Mouse (Mus musculus): Measurements from ENCODE around the gene Gsap.
"Not testable (repeated sequence)": the region's sequence is repeated elsewhere in the genome, so short reads cannot be mapped to it uniquely, and the experiment has no call there.

Gsap gene

DNA sequence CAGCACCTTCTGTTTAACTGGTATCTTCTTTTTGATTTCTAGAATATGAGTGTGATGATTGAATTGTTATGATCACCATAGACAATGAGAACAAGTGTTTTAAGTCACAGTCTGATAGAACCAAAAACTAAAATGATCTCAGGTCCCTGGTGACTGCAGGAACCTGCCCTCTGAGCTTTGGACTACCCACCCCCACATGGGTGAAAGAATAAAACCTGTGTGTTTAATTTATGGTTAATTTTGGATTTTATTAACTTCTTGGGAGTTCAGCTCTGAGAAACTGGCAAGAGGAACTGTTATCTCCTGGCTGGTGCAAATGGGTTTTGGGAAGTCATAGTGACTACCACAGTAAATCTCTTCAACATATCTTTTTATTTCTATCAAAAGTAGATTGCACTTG, 6.6 kb upstream of the Gsap start:
- DNase-seq (ENCODE audit: low read depth, low spot score) = no peak

DNA sequence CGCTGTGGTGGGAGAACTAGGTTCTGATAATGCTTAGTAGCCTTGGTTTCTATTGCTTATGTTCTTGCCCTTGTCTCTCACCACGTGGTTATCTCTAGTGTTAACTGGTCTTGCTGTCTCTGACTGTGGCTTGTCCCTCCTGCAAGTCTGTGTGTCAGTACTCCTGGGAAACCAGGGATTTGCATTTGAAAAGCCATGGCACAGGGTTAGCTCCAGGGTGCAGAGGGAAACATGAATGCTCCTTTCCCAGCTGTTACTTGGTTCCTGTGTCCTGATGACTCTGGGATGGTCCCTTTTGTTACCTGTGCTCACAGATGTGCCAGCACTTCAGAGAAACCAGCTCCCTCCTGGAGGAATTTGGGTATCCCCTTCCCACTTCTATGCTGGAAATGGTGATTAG, 3.0 kb upstream of the Gsap start:
- not testable (repeated sequence) for DNase-seq (ENCODE audit: low read depth, low spot score)

DNA sequence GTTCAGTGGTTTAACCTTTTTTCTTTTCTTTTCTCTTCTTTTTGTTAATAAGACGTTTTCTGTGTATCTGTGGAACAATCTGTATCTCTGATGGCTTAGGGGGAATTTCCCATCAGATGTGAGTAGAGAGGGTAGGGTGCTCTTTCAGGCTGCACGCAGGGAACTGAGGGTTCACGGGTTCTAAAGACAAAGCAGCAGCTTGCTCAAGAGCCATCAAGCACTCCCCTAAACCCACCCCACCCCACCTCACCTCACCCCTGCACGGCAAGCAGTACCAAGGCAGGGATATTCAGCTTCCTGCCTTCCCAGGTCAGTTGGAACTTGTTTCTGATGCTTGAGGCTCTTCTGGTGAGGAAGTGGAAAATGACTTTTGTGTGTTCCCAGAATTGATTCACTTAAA, 766 bp downstream of the Gsap start:
- DNase-seq (ENCODE audit: low read depth, low spot score) = no peak

DNA sequence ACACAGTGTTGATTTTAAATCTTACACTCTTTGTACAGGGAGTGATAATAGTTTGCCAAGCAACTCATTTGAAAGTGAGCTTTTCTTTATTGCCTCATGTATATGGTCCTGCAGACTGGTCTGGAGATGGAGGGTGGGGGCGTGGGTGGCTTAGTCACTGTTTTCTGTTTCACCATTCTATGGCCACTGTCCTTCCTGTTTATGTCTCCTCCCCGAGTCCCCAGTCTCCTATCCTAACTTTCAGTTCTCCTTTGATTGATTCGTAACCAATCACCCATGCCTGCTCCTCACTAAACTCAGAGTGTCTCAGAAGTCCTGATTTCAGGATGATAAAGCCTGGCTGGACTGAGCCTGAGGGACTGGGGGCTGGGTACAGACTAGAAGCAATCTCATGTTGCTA, 2.4 kb downstream of the Gsap start:
- DNase-seq (ENCODE audit: low read depth, low spot score) = no peak

DNA sequence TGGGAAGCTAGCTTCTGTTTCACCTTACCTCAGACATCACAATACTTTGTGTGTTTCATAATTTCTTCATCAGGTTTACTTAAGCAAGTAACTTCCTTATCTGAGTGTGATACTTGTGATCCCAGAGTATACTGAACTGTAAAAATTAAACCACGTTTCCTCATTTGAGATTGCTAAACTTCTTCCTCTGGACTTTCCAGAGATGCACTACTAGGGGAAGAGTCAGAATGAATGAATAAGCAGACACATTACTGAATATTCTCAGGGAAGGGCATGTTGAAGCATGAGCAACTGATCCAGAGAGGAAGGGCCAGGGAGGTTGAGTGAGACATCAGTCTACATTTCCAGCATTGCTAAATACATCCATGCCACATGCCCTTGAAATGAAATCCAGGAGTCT, 3.0 kb downstream of the Gsap start:
- DNase-seq (ENCODE audit: low read depth, low spot score) = no peak

DNA sequence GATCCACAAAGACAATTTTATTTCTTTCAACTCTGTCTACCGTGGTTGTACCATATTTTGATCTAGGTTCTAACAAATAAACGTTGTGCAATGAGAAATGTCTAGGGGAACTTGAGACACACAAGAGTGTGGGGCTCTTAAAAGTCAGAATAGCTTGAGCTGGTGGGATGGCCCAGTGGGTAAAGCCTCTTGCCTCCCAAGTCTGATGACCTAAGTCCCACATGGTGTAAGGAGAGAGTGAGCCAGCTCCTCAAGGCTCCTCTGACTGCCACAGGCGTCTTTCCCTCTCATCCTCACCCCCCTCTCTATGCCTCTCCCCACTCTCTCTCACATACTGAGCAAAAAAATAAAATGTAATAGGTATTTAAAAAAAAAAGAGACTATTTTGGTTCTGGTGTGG, 3.4 kb downstream of the Gsap start:
- no peak for DNase-seq (ENCODE audit: low read depth, low spot score)

DNA sequence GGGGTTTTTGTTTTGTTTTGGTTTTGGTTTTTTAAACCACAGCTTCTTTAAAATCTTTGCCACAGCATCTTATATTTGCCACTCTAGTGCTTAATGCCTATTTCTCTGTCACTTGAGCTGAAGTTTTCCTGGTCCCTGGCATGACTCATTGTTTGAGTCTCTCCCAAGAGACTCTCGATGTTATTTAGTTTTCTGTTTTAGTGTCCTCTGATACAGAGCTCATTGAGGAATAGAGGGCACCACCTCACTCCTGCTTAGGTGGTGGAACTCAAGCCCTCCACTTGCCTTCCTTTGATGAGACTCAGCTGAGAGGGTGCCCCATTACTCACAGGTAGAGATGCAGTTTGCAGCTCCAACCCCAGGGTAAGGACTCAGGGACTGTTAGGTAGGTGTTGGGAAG, 17.4 kb downstream of the Gsap start:
- no peak for DNase-seq (ENCODE audit: low read depth, low spot score)

DNA sequence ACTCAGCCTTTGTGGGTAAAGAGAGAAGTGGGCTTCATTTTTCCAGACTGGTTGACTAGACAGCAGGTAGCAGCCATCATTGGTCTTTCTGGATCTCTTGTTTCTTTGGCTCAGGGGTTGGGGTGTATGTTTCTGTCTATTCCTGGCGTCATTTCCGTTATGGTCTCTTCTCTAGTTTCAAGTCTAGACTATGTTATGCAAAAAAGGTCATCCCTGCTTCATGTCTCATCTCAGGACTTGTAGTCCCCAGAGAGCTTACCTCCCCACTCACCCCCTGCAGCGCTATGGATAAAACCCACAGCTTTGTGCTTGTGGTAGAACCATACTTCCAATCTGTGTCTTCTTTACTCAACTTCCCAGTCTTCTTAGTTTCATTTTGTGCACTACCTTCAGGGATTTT, 18.1 kb downstream of the Gsap start:
- no peak for DNase-seq (ENCODE audit: low read depth, low spot score)

DNA sequence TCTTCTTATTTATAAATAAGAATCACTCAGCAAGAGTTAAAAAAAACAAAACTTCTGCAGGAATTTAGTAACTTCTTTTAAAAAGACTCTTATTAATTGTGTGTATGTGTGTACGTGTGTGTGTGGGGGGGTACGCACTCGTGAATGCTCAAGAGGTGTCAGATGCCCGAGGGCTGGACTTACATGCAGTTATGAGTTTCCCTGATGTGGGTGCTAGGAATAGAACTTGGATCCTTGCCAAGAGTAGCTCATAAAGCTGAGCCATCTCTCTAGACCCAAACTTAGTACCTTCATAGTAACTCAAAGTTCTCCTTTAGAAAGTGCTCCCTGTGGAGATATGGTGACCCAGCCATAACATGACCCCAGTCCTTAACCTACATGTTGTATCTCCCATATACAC, 20.0 kb downstream of the Gsap start:
- DNase-seq (ENCODE audit: low read depth, low spot score) = no peak

DNA sequence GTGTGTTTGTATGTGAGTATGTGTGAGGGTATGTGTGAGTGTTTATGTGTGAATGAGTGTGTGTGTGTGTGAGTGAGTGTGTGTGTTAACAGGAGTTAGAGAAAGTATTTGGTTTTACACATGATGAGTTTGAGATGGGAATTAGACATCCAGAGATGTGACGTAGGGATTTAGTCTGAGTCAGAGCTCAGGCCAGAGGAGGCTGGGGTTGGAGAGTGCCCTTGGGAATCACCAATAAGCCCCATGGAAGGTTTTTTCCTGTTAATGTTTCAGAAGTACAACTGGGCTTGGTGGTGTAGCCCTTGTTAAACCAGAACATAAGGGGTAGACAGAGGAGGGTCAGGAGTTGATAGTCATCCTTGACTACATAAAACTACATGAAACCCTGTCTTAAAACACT, 25.4 kb downstream of the Gsap start:
- no peak for DNase-seq (ENCODE audit: low read depth, low spot score)

DNA sequence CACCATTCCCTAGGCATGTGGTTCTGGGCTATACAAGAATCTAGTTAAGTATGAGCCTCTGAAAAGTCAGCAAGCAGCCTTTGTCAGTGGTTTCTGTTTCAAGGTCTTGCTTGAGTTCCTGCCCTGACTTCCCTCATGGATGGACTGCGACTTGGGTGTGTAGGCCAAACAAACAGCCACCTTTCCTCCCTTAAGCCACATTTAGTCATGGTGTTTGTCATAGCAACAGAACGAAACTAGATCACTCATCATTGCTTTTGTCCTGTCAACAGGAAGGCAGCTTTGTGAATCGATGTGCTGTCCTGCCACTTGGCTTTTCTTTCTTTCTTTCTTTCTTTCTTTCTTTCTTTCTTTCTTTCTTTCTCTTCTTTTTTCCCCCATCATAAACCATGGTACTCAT, 26.9 kb downstream of the Gsap start:
- DNase-seq (ENCODE audit: low read depth, low spot score) = no peak

DNA sequence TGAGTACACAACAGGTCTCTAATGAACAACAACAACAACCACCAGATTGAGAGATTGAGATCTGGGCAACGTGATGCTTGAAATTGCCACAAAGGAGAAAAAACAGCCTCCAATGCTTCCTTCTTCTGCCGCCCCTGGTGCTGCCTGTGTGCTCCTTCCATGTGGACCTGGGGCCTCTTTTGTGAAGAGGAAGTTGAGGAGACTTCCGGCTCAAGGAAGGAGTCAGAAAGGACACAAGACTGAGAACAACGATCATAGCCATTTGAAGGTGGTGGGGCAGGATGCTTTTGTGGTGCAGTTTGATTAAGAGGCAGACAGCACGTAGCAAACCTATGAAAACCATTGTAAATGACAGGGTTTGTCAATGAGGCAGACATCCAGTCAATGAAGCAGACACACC, 27.7 kb downstream of the Gsap start:
- DNase-seq (ENCODE audit: low read depth, low spot score) = no peak

DNA sequence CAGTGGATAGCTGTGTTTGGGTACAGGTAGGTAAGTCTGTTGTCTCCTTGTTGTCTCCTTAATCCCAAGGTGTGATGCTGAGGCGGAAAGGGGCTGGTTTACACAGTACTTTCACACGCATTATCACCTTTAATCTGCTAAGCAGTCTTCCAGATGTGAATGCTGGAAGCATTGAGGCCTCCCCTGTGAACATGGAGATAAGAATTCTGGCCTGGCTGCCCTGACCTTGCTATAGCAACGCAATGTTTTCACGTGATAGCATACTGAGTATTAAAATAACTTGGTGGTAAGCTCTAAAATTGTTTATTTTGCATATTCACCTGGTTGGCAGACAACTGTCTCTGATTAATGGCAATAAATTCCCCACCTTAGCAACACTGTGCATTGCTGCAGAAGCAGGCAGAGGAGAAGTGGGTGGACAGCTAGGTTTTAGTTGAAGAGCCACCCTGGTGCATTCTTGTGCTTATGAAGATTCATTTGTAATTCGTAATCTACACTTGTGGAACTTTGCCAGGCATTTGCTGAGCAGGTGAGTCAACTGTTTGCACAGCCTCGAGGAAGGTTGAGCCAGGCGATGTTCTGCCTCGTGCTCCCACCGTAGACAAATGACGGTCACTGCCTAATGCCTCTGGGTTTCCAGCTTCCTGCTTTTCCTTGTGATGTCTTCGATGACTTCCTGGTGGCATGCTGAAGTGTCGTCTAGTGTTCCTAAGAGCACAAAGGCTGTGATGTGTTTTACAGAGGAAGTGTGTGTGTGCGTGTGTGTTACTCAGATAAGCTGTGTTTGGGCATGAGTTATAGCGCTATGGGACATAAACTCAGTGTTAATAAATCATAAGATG, 31.6 kb downstream of the Gsap start:
- DNase-seq (ENCODE audit: low read depth, low spot score) = no peak

DNA sequence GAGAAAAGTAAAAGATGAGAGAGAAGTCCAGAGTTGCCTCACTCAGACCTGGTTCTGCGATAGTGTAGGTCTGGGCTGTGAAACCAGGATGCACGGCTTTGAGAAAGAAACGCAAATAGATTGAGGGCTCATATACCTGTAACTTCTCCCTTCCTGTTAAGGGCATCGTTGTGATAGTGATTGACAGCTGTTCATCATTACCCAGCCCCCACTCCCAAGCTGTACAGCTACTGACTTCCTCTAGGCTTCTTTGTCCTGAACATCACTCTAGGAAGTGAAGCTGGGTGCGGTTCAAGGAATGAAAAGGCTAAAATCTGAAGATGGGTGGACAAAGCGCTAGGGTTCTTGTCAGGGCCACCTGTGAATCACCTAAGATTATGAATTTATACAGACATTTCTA, 46.8 kb downstream of the Gsap start:
- no peak for DNase-seq (ENCODE audit: low read depth, low spot score)

DNA sequence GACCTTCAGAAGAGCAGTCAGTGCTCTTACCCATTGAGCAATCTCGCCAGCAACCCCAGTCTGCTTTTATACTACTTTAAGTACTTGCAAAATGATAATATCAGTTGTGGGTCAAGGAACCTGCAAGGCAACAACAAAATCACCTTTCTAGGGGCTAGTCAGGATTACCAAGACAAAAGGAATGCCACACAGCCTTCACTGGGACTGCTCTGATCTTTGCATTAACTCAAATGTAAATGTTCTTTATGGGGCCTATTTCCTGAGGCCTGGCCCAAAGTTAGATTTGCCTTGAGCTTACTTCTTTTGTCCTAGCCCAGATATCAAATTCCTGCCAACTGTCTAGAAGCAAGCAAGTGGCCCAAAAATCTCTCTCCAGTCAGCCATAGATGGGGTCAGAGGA, 58.5 kb downstream of the Gsap start:
- DNase-seq (ENCODE audit: low read depth, low spot score) = no peak

DNA sequence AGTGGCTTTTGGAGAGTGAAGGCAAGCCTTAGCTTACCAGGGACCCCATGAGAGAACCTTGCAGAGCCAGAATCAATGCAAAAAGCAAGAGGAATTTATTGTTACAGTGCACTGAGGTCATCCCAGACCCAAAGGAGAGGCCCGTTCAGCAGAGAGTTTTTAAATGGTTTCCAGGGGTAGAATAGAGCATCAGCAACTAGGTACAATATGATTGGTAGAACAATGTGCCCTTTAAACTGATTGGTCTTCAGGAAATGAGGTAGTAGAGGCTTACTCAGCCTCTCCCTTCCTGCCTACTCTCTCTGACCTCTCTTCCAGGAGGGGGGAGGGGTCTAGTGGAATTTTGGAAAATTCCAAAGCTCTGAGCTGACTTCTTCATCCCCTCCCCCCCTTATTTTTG, 59.2 kb downstream of the Gsap start:
- DNase-seq (ENCODE audit: low read depth, low spot score) = no peak

DNA sequence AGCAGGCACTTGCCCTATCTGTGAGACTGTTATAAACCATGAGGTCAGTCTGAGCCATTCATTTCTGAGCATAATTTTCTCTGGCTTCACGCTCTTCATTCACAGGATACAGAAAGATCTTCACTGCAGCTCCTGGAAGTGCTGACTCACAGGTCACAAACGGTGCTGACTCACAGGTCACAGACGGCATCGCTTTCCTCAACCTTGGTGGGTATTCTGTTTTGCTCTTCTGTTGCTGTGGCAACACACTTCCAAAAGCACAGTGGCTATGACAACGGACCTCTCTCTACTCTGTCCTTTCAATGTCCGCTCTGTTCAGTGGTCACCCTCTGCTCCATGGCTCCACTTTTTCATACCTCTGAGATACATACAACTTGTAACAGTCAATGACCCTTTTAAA, 60.7 kb downstream of the Gsap start:
- no peak for DNase-seq (ENCODE audit: low read depth, low spot score)

DNA sequence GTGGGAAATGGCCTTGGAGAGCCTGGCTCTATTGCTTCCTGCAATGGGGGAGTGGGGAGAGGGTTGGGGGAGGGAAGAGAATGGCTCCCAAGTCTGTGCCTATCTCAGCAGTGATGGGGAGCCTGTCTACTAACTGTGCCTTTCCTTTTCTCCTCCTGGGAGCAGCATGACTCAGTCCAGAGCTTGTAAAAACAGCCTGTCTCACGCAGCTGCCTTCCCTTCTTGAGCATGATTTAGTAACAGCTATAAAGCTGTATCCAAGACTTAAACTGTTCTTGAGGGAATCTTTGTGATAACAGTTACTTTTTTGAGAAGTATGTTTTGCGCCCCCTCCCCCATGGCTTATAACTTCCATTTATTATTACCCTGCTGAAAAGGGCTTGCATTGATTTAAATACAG, 61.9 kb downstream of the Gsap start:
- DNase-seq (ENCODE audit: low read depth, low spot score) = no peak

DNA sequence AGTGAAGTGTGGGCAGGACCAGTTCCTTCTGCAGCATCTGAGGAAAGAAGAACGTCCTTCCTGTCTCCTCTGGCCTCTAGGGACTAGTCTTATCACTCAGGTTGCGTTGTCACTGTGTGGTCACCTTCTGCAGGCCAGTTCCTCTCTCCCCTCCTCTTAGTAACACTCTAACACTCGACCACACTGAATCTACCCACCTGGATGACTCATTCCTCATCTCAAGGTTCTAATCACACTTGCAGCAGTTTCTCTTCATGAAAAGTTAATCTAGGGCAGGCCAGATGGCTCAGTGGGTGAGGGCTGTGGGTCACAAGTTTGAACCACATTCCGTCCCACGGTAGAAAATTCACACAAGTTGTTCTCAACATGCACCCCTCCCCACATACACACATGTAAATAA, 62.8 kb downstream of the Gsap start:
- DNase-seq (ENCODE audit: low read depth, low spot score) = no peak

DNA sequence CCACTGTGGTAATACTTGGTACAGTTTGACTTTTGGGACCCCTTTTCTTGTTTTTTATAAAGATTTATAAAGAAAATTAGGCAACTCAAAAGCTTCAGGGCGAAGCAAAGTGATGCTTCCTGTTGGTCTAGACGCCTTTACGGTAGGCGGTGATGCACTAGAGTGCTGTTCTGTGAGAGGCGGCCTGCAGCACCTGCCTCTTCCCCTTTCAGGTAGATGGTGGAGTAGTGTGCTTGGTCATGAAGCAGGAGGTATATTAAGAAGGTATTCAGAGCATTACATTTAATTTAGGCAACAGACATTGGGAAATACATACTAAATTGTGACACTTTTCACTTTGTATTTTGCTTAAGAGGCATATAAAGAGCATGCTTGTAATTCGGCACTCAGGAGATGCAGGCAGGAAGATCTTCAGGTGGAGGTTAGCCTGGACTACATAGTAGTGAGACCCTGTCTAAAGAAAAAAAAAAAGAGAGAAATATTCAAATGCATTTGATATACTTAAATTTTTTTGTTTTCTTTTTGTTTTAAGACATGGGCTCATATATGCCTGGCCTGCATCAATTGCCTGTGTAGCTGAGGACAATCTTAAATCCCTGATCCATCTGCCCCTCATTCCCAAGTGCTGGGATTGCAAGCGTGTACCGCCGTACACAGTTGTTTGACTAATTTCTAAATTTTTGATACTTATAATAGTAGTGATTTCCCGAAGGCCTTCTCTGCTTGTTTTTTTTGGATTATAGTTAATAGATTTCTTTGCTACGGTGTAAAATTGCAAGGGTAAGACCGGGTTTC, 68.9 kb downstream of the Gsap start:
- no peak for DNase-seq (ENCODE audit: low read depth, low spot score)

DNA sequence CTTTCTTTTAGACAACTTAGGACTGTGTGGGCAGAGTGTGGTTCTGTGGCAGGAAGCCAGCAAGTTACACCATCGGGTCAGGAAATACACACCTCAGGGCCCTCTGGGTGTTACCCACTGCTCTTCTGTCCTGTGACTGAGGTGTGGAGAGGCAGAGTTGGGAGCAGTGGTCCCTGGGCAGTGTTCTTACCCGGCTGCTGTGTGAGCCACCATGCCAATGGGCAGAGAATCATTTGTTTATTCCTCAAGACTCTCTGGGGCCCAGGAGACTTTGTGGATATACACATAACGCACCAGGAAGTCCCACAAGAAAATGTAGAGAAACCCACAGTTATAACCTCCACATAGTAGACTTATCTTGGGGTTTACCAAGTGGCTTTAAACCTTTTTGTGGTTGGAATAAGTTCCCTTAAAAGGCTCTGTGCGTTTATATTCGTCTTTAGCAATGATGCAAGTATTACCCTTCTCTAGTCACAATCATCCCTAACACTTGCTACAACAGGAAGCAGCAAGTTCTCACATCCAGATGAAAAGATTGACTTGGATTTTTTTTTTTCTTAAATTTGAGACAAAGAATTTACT, 69.6 kb downstream of the Gsap start:
- no peak for DNase-seq (ENCODE audit: low read depth, low spot score)

DNA sequence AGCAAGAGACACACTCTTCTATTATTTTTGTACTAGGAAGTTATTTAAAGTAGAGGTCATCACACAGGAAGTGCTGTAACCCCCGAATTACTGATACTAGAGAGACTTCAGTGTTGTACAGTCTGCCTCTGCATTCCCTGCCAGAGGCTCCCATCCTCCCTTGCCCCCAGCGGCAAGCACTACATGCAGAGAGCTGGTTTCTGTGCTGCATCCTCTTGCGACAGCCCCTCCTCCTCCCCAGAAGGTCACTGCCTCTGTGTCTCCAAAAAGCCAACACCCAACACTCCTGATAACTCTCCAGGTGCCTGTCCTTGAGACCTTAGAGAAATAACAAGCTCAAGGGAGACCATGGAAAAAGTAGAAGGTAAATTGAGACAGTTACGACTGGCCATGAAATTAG, 71.1 kb downstream of the Gsap start:
- no peak for DNase-seq (ENCODE audit: low read depth, low spot score)

DNA sequence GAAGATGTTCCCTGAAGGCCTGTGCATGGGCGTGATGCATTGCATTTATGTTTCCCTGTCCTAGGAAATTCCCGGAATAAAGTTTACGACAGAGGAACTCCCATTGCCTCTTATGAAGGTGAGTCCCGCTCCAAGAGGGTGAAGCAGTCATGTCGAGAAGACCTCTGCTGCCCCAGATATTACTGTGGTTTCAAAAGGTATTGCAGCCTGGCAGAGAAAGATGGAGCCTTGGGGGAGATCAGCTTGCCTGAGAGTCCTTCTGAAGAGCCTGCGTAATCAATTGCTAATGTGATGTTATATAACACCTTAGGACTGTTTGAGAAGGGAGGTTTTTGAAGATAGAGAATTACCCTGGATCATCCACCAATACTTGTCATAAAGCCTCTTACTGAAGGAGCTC, 71.8 kb downstream of the Gsap start:
- no peak for DNase-seq (ENCODE audit: low read depth, low spot score)

All from retina, postnatal 7 days (tissue).